In genomic region chr2:32362817-32363340, GRCm38 (mm10) we compare ENCODE assay signal across 8 mouse cellular contexts. TPM values are rescaled to one million over a fixed set of nuclear protein-coding genes. Genes with fewer than 3 reads are reported as not detected.
DNase-seq lines count a peak whose midpoint lies in the region; ATAC-seq and TF ChIP-seq lines count a peak whose summit lies in the region.

No protein-coding gene starts in this region.

- peaks cover 25% of the 10 kb centered on the region for H3K27me3 ChIP-seq in G1E (ENCODE audit: insufficient read depth, low read length)
- peaks cover 8% of the 10 kb centered on the region for H3K27me3 ChIP-seq in forebrain, postnatal 0 days (ENCODE audit: insufficient read depth, low read length)

- TF ChIP-seq CTCF in G1E (IDR thresholded peaks at IDR 0.05; ENCODE audit: low read depth, low read length) = peak; percentile 79
- TF ChIP-seq CTCF in forebrain, postnatal 0 days (IDR thresholded peaks at IDR 0.05; ENCODE audit: low read depth) = peak; percentile 93

- peaks cover 43% of the 10 kb centered on the region for H3K4me1 ChIP-seq in G1E (ENCODE audit: insufficient read depth, low read depth, low read length)
- peaks cover 23% of the 10 kb centered on the region for H3K4me1 ChIP-seq in forebrain, postnatal 0 days (ENCODE audit: insufficient read depth)

- H3K36me3 ChIP-seq in G1E (replicated peaks) = peaks cover 43% of the 10 kb centered on the region
- peaks cover 13% of the 10 kb centered on the region for H3K36me3 ChIP-seq in forebrain, postnatal 0 days (ENCODE audit: insufficient read depth)

- H3K27ac ChIP-seq in forebrain, postnatal 0 days (ENCODE audit: low read depth, low read length) = peak overlapping the region; percentile 77

- under 1% methylated on average over 53 of the region's 53 CpGs for WGBS in forebrain, postnatal 0 days

- ATAC-seq in G1E (ENCODE audit: extremely low read depth, insufficient number of reproducible peaks, low FRiP score, poor library complexity, severe bottlenecking) = peak; percentile 47
- peak; percentile 92 for ATAC-seq in forebrain, postnatal 0 days
- peak; percentile 66 to 78 for ATAC-seq in hematopoietic stem cell, adult 5-6 weeks (replicated peaks in 1 of 2; ENCODE audit: insufficient read depth in 1 of 2, low FRiP score in 2 of 2, low TSS enrichment in 1 of 2, low read depth in 1 of 2, poor library complexity in 2 of 2, severe bottlenecking in 2 of 2)

- H3K4me3 ChIP-seq in G1E (ENCODE audit: low read depth, low read length) = peak overlapping the region; percentile 89
- H3K4me3 ChIP-seq in forebrain, postnatal 0 days (ENCODE audit: low read depth, low read length) = peak overlapping the region; percentile 65

- peak overlapping the region; percentile 75 for H3K9ac ChIP-seq in forebrain, postnatal 0 days

- peak overlapping the region; percentile 70 for H3K4me2 ChIP-seq in forebrain, postnatal 0 days (ENCODE audit: low read depth)

- DNase-seq in G1E (ENCODE audit: low spot score) = peak; percentile 88
- DNase-seq in cerebellum, adult 18-20 months = peak; percentile 89 to 98
- DNase-seq in forebrain, postnatal 0 days = peak; percentile 91
- DNase-seq in layer of hippocampus, postnatal 10 days (ENCODE audit: low spot score in 2 of 2) = peak; percentile 94 to 95
- DNase-seq in lung, postnatal 10 days = peak; percentile 94
- peak; percentile 94 for DNase-seq in ovary, postnatal 14 days (ENCODE audit: low spot score)
- DNase-seq in thymus, postnatal 10 days (ENCODE audit: low spot score in 2 of 2) = peak; percentile 69 to 85

- no peaks in the 10 kb centered on the region for H3K9me3 ChIP-seq in G1E (replicated peaks)
- H3K9me3 ChIP-seq in forebrain, postnatal 0 days (ENCODE audit: low read length) = no peaks in the 10 kb centered on the region

RNA-seq across cellular contexts. Expression of gene Dnm1, which starts 9.7 kb away (rescaled TPM):
- total RNA-seq in G1E (2014; fragmentation: Nextera tagmentation) (not detected in 2 replicates), G1E (2017) (0.05 TPM in 1 of 2 replicates, not detected in the other)
- 0.14 and 0.15 TPM in 2 replicates for polyA plus RNA-seq in G1E (2012)
- total RNA-seq in forebrain, postnatal 0 days (2014; rRNA removed) = 76.2 and 106 TPM in 2 replicates
- 47.9 and 71.6 TPM in 2 replicates for polyA plus RNA-seq in forebrain, postnatal 0 days (2015; fragmentation: Nextera tagmentation; extraction: Ambion mirVana)
- not detected in 2 replicates for total RNA-seq in hematopoietic stem cell, adult 5-6 weeks (2017)
- total RNA-seq in layer of hippocampus, postnatal 10 days (2021) = 100 to 1,000 TPM; 715 to 725 TPM

RNA-seq across cellular contexts. Expression of gene Ciz1, which starts 10.8 kb away (rescaled TPM):
- total RNA-seq in G1E (2014; fragmentation: Nextera tagmentation) = 196 and 213 TPM in 2 replicates
- total RNA-seq in G1E (2017) = 62.9 and 71.6 TPM in 2 replicates
- 306 and 372 TPM in 2 replicates for polyA plus RNA-seq in G1E (2012)
- 62.6 and 78.2 TPM in 2 replicates for total RNA-seq in forebrain, postnatal 0 days (2014; rRNA removed)
- polyA plus RNA-seq in forebrain, postnatal 0 days (2015; fragmentation: Nextera tagmentation; extraction: Ambion mirVana) = 51.5 and 52.9 TPM in 2 replicates
- total RNA-seq in hematopoietic stem cell, adult 5-6 weeks (2017) = 76.7 and 78.2 TPM in 2 replicates
- total RNA-seq in layer of hippocampus, postnatal 10 days (2021) = 10 to 100 TPM; 74.6 to 75.0 TPM

RNA-seq across cellular contexts. Expression of gene 1110008P14Rik, which starts 18.9 kb away (rescaled TPM):
- total RNA-seq in G1E (2014; fragmentation: Nextera tagmentation) = 61.4 and 63.6 TPM in 2 replicates
- total RNA-seq in G1E (2017) = 26.5 and 33.0 TPM in 2 replicates
- 61.9 and 82.0 TPM in 2 replicates for polyA plus RNA-seq in G1E (2012)
- total RNA-seq in forebrain, postnatal 0 days (2014; rRNA removed) = 197 and 210 TPM in 2 replicates
- polyA plus RNA-seq in forebrain, postnatal 0 days (2015; fragmentation: Nextera tagmentation; extraction: Ambion mirVana) = 160 and 186 TPM in 2 replicates
- 2.5 and 6.8 TPM in 2 replicates for total RNA-seq in hematopoietic stem cell, adult 5-6 weeks (2017)
- 100 to 1,000 TPM; 163 to 168 TPM for total RNA-seq in layer of hippocampus, postnatal 10 days (2021)

RNA-seq across cellular contexts. Expression of gene Lcn2, which starts 25.2 kb away (rescaled TPM):
- total RNA-seq in G1E (2014; fragmentation: Nextera tagmentation) (not detected in 2 replicates), G1E (2017) (not detected in 2 replicates)
- polyA plus RNA-seq in G1E (2012) = 0.05 TPM in 1 of 2 replicates, not detected in the other
- 0.54 and 1.2 TPM in 2 replicates for total RNA-seq in forebrain, postnatal 0 days (2014; rRNA removed)
- 0.63 and 1.0 TPM in 2 replicates for polyA plus RNA-seq in forebrain, postnatal 0 days (2015; fragmentation: Nextera tagmentation; extraction: Ambion mirVana)
- total RNA-seq in hematopoietic stem cell, adult 5-6 weeks (2017) = 91.4 and 276 TPM in 2 replicates
- total RNA-seq in layer of hippocampus, postnatal 10 days (2021) = 1 to 10 TPM; 2.4 to 2.9 TPM

RNA-seq across cellular contexts. Expression of gene Ptges2, which starts 32.8 kb away (rescaled TPM):
- total RNA-seq in G1E (2014; fragmentation: Nextera tagmentation) (13.8 and 21.5 TPM in 2 replicates), G1E (2017) (11.5 and 12.4 TPM in 2 replicates)
- polyA plus RNA-seq in G1E (2012) = 6.8 and 7.0 TPM in 2 replicates
- total RNA-seq in forebrain, postnatal 0 days (2014; rRNA removed) = 32.1 and 37.5 TPM in 2 replicates
- 54.9 and 58.6 TPM in 2 replicates for polyA plus RNA-seq in forebrain, postnatal 0 days (2015; fragmentation: Nextera tagmentation; extraction: Ambion mirVana)
- 3.5 and 8.7 TPM in 2 replicates for total RNA-seq in hematopoietic stem cell, adult 5-6 weeks (2017)
- total RNA-seq in layer of hippocampus, postnatal 10 days (2021) = 10 to 100 TPM; 42.0 to 42.5 TPM

Comparison
In these comparisons a context has a peak if more than half of its experiments do, and no peak if none do; other contexts are left out.
1. Peak in every context shown above with its lines: DNase-seq, ATAC-seq, H3K4me3 ChIP-seq and H3K27ac ChIP-seq.
2. RNA of gene Dnm1, which starts 9.7 kb away (total RNA-seq): 715 to 725 TPM in layer of hippocampus, postnatal 10 days and 76.2 to 106 TPM in forebrain, postnatal 0 days; 0.05 TPM in G1E and not detected in hematopoietic stem cell, adult 5-6 weeks; every median in the first group is over 10 times any median in the second.